Mouse (Mus musculus) testis, adult 2 months (tissue): ENCODE data around the gene Klra17. TPM values are rescaled to one million over a fixed set of nuclear protein-coding genes. Genes with fewer than 3 reads are reported as not detected.
"Not testable (repeated sequence)": the region's sequence is repeated elsewhere in the genome, so short reads cannot be mapped to it uniquely, and the experiment has no call there.

ENCODE experiments used
- H3K27ac ChIP-seq: fragments of 200-500 bp; 2 replicates; pipeline ENCODE4 v1.5.1; 2012; ENCODE audit warnings: low read depth, low read length; ENCODE audit not compliant: control insufficient read depth, insufficient read depth
- H3K27me3 ChIP-seq: fragments of 200-500 bp; 2 replicates; pipeline ENCODE4 v1.6.1; 2012; ENCODE audit warnings: mild to moderate bottlenecking, low read length, moderate library complexity; ENCODE audit not compliant: control insufficient read depth, insufficient read depth
- H3K36me3 ChIP-seq: fragments of 200-500 bp; 2 replicates; pipeline ENCODE4 v1.6.1; 2012; ENCODE audit warnings: mild to moderate bottlenecking, low read length; ENCODE audit not compliant: control insufficient read depth, insufficient read depth
- H3K4me1 ChIP-seq: fragments of 200-500 bp; 2 replicates; pipeline ENCODE4 v1.6.1; 2012; ENCODE audit warnings: low read length; ENCODE audit not compliant: control insufficient read depth, insufficient read depth
- H3K4me3 ChIP-seq: fragments of 200-500 bp; 2 replicates; pipeline ENCODE4 v1.5.1; 2012; ENCODE audit warnings: low read depth, mild to moderate bottlenecking, low read length, moderate library complexity, mixed read lengths; ENCODE audit not compliant: control insufficient read depth
- CTCF ChIP-seq: fragments of 200-500 bp; IDR thresholded peaks from 2 replicates; pipeline ENCODE4 v1.5.1; 2012; ENCODE audit warnings: low read depth, mild to moderate bottlenecking, inconsistent platforms, low read length, moderate library complexity; ENCODE audit not compliant: control insufficient read depth, insufficient read depth, insufficient replicate concordance
- POLR2A ChIP-seq: fragments of 200-500 bp; IDR thresholded peaks from 2 replicates; pipeline ENCODE4 v1.6.1; 2012; ENCODE audit warnings: low read depth, mild to moderate bottlenecking, inconsistent platforms, low read length, moderate library complexity; ENCODE audit not compliant: control insufficient read depth
- polyA plus RNA-seq: library from polyadenylated mRNA; depleted of rRNA; stranded (reverse); fragments of >200 nt; gene quantifications from 2 replicates; pipeline ENCODE4 v1.2.3, GENCODE M21; 2012; rRNA removed

The Klra17 gene
- polyA plus RNA-seq: not detected in 2 replicates

DNA sequence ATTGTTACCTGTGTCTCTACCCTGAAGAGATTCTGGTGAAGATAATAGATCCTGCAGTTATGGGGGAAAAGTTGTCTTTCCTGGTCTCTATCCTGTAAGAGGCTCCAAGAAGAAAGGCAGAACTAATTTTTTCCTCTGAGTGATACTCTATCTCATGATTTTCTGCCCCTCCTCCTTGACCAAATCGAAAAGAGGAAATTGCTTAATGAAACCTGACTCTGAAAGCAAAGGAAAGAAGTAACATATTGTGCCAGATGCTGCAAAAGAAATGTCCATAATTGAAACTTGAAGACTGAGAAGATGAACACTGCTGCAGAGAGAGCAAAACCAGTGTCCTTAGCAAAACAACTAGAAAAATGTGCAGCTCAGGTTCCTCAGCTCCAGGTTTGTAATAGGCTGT is at the start of gene Klra17:
TSS of gene Klra17 (minus strand) at position 124 of the 400 bp plus-strand sequence.
- H3K36me3 ChIP-seq: no peaks in the 10 kb centered on the region
- H3K27ac ChIP-seq: no peak within 1 kb of the TSS
- H3K4me3 ChIP-seq: no peak within 1 kb of the TSS
- H3K4me1 ChIP-seq: no peaks in the 10 kb centered on the region
- H3K27me3 ChIP-seq: no peaks in the 10 kb centered on the region
- TF ChIP-seq POLR2A: no peak
- no peak for TF ChIP-seq CTCF

DNA sequence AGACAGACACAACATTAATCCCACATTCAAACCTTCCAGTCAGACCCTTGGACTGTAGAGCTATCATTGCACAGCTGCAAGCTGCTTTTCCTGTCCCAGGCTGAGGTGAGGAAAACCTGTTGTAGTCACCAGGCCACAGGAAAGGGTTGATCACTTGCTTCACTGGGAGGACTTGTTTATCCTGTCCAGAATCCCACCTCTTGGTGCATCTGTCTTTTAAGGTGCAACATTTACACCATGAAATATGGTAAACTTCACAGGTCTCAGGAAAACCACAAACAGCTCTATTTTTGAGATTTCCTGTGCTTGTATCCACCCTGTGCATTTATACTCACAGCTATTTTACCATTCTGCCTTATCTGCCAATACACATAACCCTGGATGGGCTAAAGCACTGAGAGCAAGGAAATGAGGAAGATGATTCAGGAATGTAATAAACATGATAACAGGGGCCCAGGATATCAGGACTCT is 41.0 kb upstream of the Klra17 start, which contains the start of gene Klra5:
TSS of gene Klra5 (minus strand) at position 175 of the 471 bp plus-strand sequence.
- not testable (repeated sequence) for H3K36me3 ChIP-seq, H3K4me3 ChIP-seq, H3K27me3 ChIP-seq, H3K4me1 ChIP-seq, H3K27ac ChIP-seq

DNA sequence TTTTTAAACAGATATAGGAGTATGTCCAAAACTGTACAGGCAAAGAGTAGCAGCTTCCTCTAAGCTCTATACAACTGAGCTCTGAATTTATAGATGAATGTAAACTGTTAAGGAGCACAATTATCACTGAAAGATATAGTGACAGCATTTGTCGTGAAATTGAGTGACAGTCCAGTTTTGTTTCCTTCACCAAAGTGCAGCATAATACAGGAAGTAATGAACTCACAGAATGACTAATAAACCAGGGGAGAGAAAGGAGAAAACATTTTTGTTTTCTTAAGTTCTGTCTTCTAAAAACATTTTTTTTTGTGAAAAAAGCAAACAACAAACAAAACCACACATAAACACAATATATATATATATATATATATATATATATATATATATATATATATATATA is 40.5 kb upstream of the Klra17 start:
- Histone ChIP-seq H3K27ac (no peak overlapping the region), H3K27me3 (no peaks in the 10 kb centered on the region), H3K4me1 (no peaks in the 10 kb centered on the region), H3K36me3 (no peaks in the 10 kb centered on the region), H3K4me3 (no peak overlapping the region)
- TF ChIP-seq CTCF: no peak
- TF ChIP-seq POLR2A: no peak

DNA sequence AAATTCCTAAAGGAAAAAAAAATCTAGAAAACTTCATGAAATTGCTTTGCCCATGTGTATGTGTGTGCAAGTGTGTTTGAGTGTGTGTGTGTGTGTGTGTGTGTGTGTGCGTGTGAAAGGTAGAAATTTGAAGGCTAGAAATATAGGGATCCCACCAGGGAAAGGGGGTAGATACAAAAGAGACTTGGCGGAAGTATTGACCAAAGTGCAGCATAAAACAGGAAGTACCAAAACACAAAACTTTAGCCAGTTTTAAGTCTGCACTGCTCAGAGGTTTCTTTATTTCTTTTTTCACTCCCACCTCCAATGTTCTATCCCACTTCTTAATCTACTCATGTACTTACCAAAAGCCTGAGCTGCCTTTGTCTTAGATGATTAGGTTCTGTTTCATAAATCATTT is 6.1 kb upstream of the Klra17 start:
- Histone ChIP-seq H3K4me1 (no peaks in the 10 kb centered on the region), H3K27ac (no peak overlapping the region), H3K36me3 (no peaks in the 10 kb centered on the region), H3K4me3 (no peak overlapping the region), H3K27me3 (no peaks in the 10 kb centered on the region)
- TF ChIP-seq POLR2A (no peak), CTCF (no peak)

DNA sequence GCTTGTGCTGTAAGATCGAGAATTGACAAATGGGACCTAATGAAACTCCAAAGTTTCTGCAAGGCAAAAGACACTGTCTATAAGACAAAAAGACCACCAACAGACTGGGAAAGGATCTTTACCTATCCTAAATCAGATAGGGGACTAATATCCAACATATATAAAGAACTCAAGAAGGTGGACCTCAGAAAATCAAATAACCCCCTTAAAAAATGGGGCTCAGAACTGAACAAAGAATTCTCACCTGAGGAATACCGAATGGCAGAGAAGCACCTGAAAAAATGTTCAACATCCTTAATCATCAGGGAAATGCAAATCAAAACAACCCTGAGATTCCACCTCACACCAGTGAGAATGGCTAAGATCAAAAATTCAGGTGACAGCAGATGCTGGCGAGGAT is 14.1 kb downstream of the Klra17 start, which contains the start of gene Gm17631:
TSS of gene Gm17631 (plus strand) at position 301 of the 400 bp plus-strand sequence.
- not testable (repeated sequence) for H3K27me3 ChIP-seq, H3K4me3 ChIP-seq, H3K36me3 ChIP-seq, H3K4me1 ChIP-seq, H3K27ac ChIP-seq

DNA sequence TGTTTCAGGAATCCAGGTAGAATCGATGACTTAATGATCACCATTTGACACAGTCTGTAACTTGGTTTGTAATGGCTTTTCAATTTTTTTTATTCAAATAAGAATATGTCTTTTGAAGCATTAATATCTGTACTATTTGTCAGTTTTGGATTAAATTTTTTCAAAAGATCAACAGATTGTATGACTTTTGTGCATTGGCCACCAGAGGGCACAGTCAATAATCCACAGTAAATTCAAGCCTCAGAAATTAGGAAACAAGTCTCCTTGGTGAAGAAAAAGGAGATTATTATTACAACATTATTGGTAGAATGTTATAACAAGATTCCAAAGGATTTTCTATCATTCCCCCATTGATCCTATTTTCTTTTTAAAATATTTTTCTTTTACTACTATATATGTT is 50.9 kb downstream of the Klra17 start:
- H3K36me3 ChIP-seq: no peaks in the 10 kb centered on the region

DNA sequence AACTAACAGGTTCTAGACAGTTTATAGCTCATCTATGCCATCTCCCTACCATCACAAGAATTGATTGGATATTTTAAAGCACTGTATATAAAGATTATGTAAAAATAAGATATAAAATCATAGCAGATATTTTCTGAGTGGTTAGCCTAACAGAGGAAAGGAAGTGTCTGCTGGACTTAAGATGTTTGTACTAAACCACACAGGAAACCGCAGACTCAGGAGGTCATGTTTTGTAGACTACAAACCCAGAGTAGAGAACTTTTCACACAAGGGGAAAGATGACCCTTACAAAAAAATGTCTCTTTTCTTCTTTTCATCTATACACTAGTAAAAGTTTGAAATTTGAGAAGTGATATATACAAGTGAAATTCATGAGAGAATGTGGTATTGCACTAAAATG is 52.5 kb downstream of the Klra17 start:
- H3K27ac ChIP-seq: no peak overlapping the region
- H3K4me1 ChIP-seq: no peaks in the 10 kb centered on the region
- H3K4me3 ChIP-seq: no peak overlapping the region
- H3K36me3 ChIP-seq: no peaks in the 10 kb centered on the region
- no peaks in the 10 kb centered on the region for H3K27me3 ChIP-seq
- no peak for TF ChIP-seq CTCF
- TF ChIP-seq POLR2A: no peak

More for the DNA sequence above, 50.9 kb downstream of the Klra17 start:
- TF ChIP-seq POLR2A: no peak
- no peak for TF ChIP-seq CTCF
- Histone ChIP-seq H3K4me3 (no peak overlapping the region), H3K27me3 (no peaks in the 10 kb centered on the region), H3K4me1 (no peaks in the 10 kb centered on the region), H3K27ac (no peak overlapping the region)

DNA sequence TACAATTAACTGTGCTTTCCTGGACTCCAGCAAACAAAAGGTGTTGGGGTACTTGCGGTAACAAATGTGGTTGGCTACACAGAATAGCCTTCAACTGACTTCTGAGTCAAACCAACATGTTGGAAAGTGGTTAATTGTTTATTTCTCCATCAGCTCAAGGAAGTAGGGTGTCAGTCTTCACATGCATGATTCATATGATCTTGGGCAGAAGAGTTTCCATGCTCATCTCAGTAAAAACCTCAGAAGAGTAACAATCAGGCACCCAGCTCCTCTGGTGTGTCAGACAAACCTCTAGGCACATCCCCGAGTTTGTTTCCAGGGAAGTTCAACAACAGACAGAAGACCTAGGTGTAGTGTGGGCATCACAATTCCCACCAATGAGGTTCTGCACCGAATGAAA is 58.7 kb downstream of the Klra17 start:
- no peaks in the 10 kb centered on the region for H3K36me3 ChIP-seq
- H3K27ac ChIP-seq: no peak overlapping the region
- no peaks in the 10 kb centered on the region for H3K27me3 ChIP-seq
- H3K4me3 ChIP-seq: no peak overlapping the region
- TF ChIP-seq CTCF (no peak), POLR2A (no peak)
- no peaks in the 10 kb centered on the region for H3K4me1 ChIP-seq

DNA sequence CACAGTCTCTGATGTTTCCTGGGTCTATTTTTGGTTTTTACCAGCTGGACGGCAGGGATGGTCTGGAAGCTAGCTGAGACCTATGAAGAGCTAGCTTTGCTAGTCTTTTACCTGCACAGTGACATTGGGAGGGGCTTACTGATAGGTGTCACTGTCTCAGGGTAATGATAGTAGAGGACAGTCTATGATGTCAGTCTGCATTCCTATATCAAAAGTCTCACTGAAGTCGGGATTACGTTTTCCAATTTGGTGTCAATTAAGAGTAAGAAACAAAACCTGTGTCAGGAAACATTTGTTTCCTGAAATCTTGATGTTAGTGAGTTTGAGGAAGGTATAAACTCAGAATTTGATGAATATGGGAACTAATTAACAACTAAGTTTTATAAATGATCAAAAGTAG is 92.3 kb downstream of the Klra17 start, which contains the start of gene Gm156:
TSS of gene Gm156 (minus strand) at position 101 of the 400 bp plus-strand sequence.
- not testable (repeated sequence) for H3K4me3 ChIP-seq, H3K36me3 ChIP-seq, H3K27ac ChIP-seq, H3K27me3 ChIP-seq, H3K4me1 ChIP-seq
